Mouse (Mus musculus) CH12.LX (cell line): ENCODE measurements around the gene Xpnpep3. TPM values are rescaled to one million over a fixed set of nuclear protein-coding genes. Genes with fewer than 3 reads are reported as not detected.

Experiments
- DNase-seq: peaks from one replicate; pipeline ENCODE4 v3.0.0-alpha.2; 2013; ENCODE audit errors: extremely low read depth
- H3K27ac ChIP-seq: 2 replicates; pipeline ENCODE4 v1.5.1; 2012; ENCODE audit warnings: low read depth, mild to moderate bottlenecking, control low read depth, moderate library complexity; ENCODE audit not compliant: insufficient read depth
- H3K27me3 ChIP-seq: replicated peaks from 2 replicates; pipeline ENCODE3; 2012; ENCODE audit warnings: inconsistent platforms
- H3K36me3 ChIP-seq, 2 experiments: replicated peaks in 1 of 2; 2 replicates each; pipeline versions ENCODE3 to v1.6.1; 2012; ENCODE audit warnings: inconsistent platforms in 1 of 2, low read length in 1 of 2, mild to moderate bottlenecking in 1 of 2, mixed read lengths in 1 of 2, moderate library complexity in 1 of 2; ENCODE audit not compliant: control insufficient read depth in 1 of 2, insufficient read depth in 1 of 2
- H3K4me1 ChIP-seq, 2 experiments: 2 replicates each; pipeline ENCODE4 v1.6.1; 2012; ENCODE audit warnings: inconsistent platforms in 1 of 2, moderate library complexity in 1 of 2; ENCODE audit not compliant: insufficient read depth in 2 of 2, control insufficient read depth in 1 of 2
- H3K4me2 ChIP-seq: 2 replicates; pipeline ENCODE4 v1.6.1; 2012; ENCODE audit warnings: low read depth, mild to moderate bottlenecking, control low read depth; ENCODE audit not compliant: poor library complexity, insufficient read depth, severe bottlenecking
- H3K4me3 ChIP-seq, 3 experiments: fragments of 150-350 bp in 1 of 3; sonication (generic) in 1 of 3; replicated peaks in 1 of 3; 2 replicates each; pipeline versions ENCODE3 to v1.5.1; 2011 to 2012; ENCODE audit warnings: low read depth in 2 of 3, low read length in 2 of 3, mild to moderate bottlenecking in 2 of 3, moderate library complexity in 2 of 3, control low read depth in 1 of 3, improper control_type of control experiment in 1 of 3, inconsistent platforms in 1 of 3, mixed read lengths in 1 of 3; ENCODE audit not compliant: poor library complexity in 1 of 3
- H3K79me2 ChIP-seq: replicated peaks from 2 replicates; pipeline ENCODE4 v1.6.1; 2012; ENCODE audit warnings: mild to moderate bottlenecking, moderate library complexity; ENCODE audit not compliant: control insufficient read depth, poor library complexity, insufficient read depth, severe bottlenecking; ENCODE audit errors: extremely low read depth
- H3K9ac ChIP-seq: 2 replicates; pipeline ENCODE4 v1.6.1; 2012; ENCODE audit warnings: low read depth, mild to moderate bottlenecking, control low read depth, moderate library complexity; ENCODE audit not compliant: insufficient read depth
- H3K9me3 ChIP-seq: replicated peaks from 2 replicates; pipeline ENCODE3; 2012; ENCODE audit warnings: low read length, inconsistent platforms, mixed read lengths
- CHD2 ChIP-seq: IDR thresholded peaks from 2 replicates; pipeline ENCODE4 v1.6.1; 2011; ENCODE audit warnings: low read length, improper control_type of control experiment
- ETS1 ChIP-seq: conservative IDR thresholded peaks from 2 replicates; pipeline ENCODE4 v1.6.1; 2012; ENCODE audit warnings: low read depth, mild to moderate bottlenecking, inconsistent platforms, low read length, improper control_type of control experiment, moderate library complexity
- GABPA ChIP-seq: IDR thresholded peaks from 2 replicates; pipeline ENCODE4 v1.6.1; 2012; ENCODE audit warnings: low read depth, low read length, improper control_type of control experiment, inconsistent platforms; ENCODE audit not compliant: insufficient replicate concordance
- IRF4 ChIP-seq: IDR thresholded peaks from 2 replicates; pipeline ENCODE4 v1.6.1; 2014; ENCODE audit warnings: low read depth, mild to moderate bottlenecking, inconsistent platforms, low read length, improper control_type of control experiment
- JUN ChIP-seq: IDR thresholded peaks from 2 replicates; pipeline ENCODE4 v1.6.1; 2011; ENCODE audit warnings: low read depth, mild to moderate bottlenecking, low read length, improper control_type of control experiment, moderate library complexity; ENCODE audit not compliant: insufficient read depth
- MEF2A ChIP-seq: IDR thresholded peaks from 2 replicates; pipeline ENCODE4 v1.6.1; 2014; ENCODE audit warnings: low read depth, mild to moderate bottlenecking, inconsistent platforms, low read length, improper control_type of control experiment, borderline replicate concordance
- NRF1 ChIP-seq: IDR thresholded peaks from 2 replicates; pipeline ENCODE4 v1.6.1; 2014; ENCODE audit warnings: low read depth, mild to moderate bottlenecking, inconsistent platforms, low read length, improper control_type of control experiment, moderate library complexity
- RCOR1 ChIP-seq: conservative IDR thresholded peaks from 2 replicates; pipeline ENCODE4 v1.6.1; 2012; ENCODE audit warnings: low read depth, mild to moderate bottlenecking, inconsistent platforms, low read length, improper control_type of control experiment
- SIN3A ChIP-seq: IDR thresholded peaks from 2 replicates; pipeline ENCODE4 v1.6.1; 2012; ENCODE audit warnings: low read length, improper control_type of control experiment, inconsistent platforms
- TBP ChIP-seq: conservative IDR thresholded peaks from 2 replicates; pipeline ENCODE4 v1.6.1; 2011; ENCODE audit warnings: low read depth, low read length, improper control_type of control experiment
- TCF12 ChIP-seq: IDR thresholded peaks from 2 replicates; pipeline ENCODE4 v1.6.1; 2014; ENCODE audit warnings: low read depth, mild to moderate bottlenecking, inconsistent platforms, low read length, improper control_type of control experiment
- UBTF ChIP-seq: IDR thresholded peaks from 2 replicates; pipeline ENCODE4 v1.6.1; 2012; ENCODE audit warnings: low read depth, mild to moderate bottlenecking, inconsistent platforms, low read length, improper control_type of control experiment, moderate library complexity
- USF1 ChIP-seq: IDR thresholded peaks from 2 replicates; pipeline ENCODE4 v1.6.1; 2014; ENCODE audit warnings: low read depth, mild to moderate bottlenecking, inconsistent platforms, low read length, improper control_type of control experiment
- USF2 ChIP-seq: conservative IDR thresholded peaks from 2 replicates; pipeline ENCODE4 v1.6.1; 2011; ENCODE audit warnings: low read depth, low read length, improper control_type of control experiment
- dilution Hi-C: fragments of 300-500 bp; cut with MboI; formaldehyde crosslinking; loops from 2 replicates; pipeline ENCODE4 v1.14.3; 2020; ENCODE audit warnings: low sequenced_read_pairs; ENCODE audit not compliant: extremely low pct_unique_long_range_greater_than_20kb, extremely low pct_ligation_motif_present
- in situ Hi-C: fragments of 300-500 bp; cut with MboI; formaldehyde crosslinking; loops from 3 replicates; pipeline ENCODE4 v1.14.3; 2019; ENCODE audit warnings: low sequenced_read_pairs, low pct_ligation_motif_present, low pct_unique_long_range_greater_than_20kb, mixed read lengths
- polyA plus RNA-seq: library from polyadenylated mRNA; unstranded; fragments of >175 nt; gene quantifications from 2 replicates; pipeline ENCODE4 v1.2.1, GENCODE M21; 2012; ENCODE audit warnings: low read depth; ENCODE audit not compliant: insufficient read length
- total RNA-seq, 2 experiments: library from RNA; depleted of rRNA; stranded (reverse); fragments of 300-350 nt in 1 of 2; fragments of >200 nt in 1 of 2; gene quantifications; 2 replicates each; pipeline ENCODE4 v1.2.3; 2012 to 2014

Xpnpep3 gene
- total and polyA plus RNA-seq, 3 experiments, result 4.3 to 6.0 (median 5.2) TPM

DNA sequence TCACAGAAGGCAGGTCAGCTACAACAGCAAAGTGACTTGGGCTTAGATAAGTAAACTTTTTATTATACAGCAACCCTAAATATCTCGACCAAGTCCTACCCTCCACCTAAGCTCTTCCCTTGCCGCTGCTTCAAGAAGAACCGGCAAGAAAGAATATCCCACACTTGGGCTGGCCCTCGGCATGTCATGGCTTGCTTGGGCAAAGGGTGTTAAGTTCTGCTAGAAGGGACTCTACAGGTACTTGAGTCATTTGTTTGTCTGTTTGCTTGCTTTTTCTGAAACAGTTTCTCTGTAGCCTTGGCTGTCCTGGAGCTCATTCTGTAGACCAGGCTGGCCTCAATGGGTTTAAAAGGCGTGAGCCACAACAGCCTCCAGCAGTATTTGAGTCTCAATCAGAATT lies 43.0 kb upstream of the Xpnpep3 start:
- H3K27ac ChIP-seq, result no peak overlapping the region
- H3K9ac ChIP-seq, result no peak overlapping the region
- in situ Hi-C loops, result no loop called here
- no peaks in the 10 kb centered on the region for H3K9me3 ChIP-seq
- no peaks in the 10 kb centered on the region for H3K27me3 ChIP-seq
- peaks cover 3 to 17% of the 10 kb centered on the region in 2 experiments for H3K36me3 ChIP-seq
- TF ChIP-seq JUN (no peak), IRF4 (no peak)
- dilution Hi-C loops, result no loop called here
- H3K4me3 ChIP-seq, result no peak overlapping the region
- H3K4me2 ChIP-seq, result no peak overlapping the region
- no peak for DNase-seq
- H3K79me2 ChIP-seq, result peaks cover 16% of the 10 kb centered on the region
- H3K4me1 ChIP-seq, result peaks cover 4 to 33% of the 10 kb centered on the region in 2 experiments

DNA sequence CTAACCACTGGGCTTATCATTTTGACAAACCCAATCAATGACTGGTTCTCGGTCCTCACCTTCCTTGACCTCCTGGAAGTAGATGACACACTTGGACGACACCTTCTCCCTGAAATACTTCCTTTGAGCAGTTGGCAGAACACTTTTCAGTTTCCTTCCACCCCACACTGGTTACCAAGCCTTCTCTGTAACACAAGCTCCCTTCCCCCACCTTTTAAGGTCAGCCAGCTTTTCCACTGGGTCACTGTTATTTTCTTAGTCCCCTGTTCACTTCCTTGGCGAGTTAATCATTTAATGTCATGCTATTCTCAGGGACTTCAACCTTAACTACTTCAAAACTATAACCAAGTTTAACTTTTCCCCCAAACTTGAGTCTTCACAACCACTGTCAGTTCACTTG lies 41.0 kb upstream of the Xpnpep3 start:
- Histone ChIP-seq H3K79me2 (peaks cover 16% of the 10 kb centered on the region), H3K4me3 (peak overlapping the region in 1 of 3 experiments; percentile 85), H3K4me1 (peaks cover 4 to 46% of the 10 kb centered on the region in 2 experiments), H3K27me3 (no peaks in the 10 kb centered on the region), H3K4me2 (peak overlapping the region; percentile 98), H3K9ac (peak overlapping the region; percentile 89; the same call in 1 of the 2 replicates), H3K27ac (no peak overlapping the region), H3K9me3 (no peaks in the 10 kb centered on the region), H3K36me3 (peaks cover 6 to 30% of the 10 kb centered on the region in 2 experiments)
- in situ Hi-C loops (no loop called here), dilution Hi-C loops (no loop called here)
- DNase-seq, result no peak
- TF ChIP-seq SIN3A (no peak), NRF1 (no peak), UBTF (no peak), TBP (no peak), ETS1 (no peak), GABPA (no peak), TCF12 (no peak), USF2 (no peak), RCOR1 (no peak), MEF2A (no peak), USF1 (no peak), IRF4 (no peak), CHD2 (no peak)
